Mouse (Mus musculus) liver, adult 2 months (tissue): ENCODE measurements around the gene Mag.

Experiments used
- CTCF ChIP-seq: fragments of 200-500 bp; IDR thresholded peaks from 2 replicates; pipeline ENCODE4 v1.5.1; 2011; ENCODE audit warnings: low read depth, low read length, control low read depth
- POLR2A ChIP-seq: fragments of 200-500 bp; IDR thresholded peaks from 2 replicates; pipeline ENCODE4 v1.6.1; 2011; ENCODE audit warnings: low read length, control low read depth; ENCODE audit not compliant: insufficient read depth; ENCODE audit errors: extremely low read depth

DNA sequence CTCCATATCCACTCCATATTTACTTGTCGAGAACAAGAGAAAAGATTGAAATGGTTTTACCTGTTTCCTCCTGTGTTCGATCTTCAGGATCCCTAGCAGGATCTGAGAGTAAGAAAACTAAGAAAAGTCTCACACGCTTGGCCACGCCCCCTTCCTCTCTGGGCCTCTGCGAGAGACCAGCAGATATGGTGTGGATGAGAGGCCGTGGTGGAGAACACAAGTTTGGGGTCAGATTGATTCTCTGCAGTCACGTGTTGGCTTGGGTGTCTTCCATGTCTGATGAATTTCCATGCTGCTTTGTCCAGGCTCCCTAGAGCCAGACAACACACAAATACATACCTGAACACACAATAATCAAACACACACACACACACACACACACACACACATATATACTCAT is 34.5 kb downstream of the Mag start, which contains the start of gene Cd22:
- TF ChIP-seq POLR2A (no peak), CTCF (no peak)
